Mouse (Mus musculus): ENCODE results near the gene Actn1. TPM values are rescaled to one million over a fixed set of nuclear protein-coding genes. Genes with fewer than 3 reads are reported as not detected.
"Not testable (repeated sequence)": the region's sequence is repeated elsewhere in the genome, so short reads cannot be mapped to it uniquely, and the experiment has no call there.

The Actn1 gene
- 37.5 and 39.4 TPM in 2 replicates for polyA plus RNA-seq (2015; fragmentation: Nextera tagmentation; extraction: Ambion mirVana)

- Histone ChIP-seq H3K4me1 (peaks cover 30% of the 10 kb centered on the region), H3K27ac (peak within 1 kb of the TSS; percentile 99), H3K4me3 (peak within 1 kb of the TSS; percentile 83), H3K9ac (peak within 1 kb of the TSS; percentile 91), H3K27me3 (no peaks in the 10 kb centered on the region), H3K9me3 (no peaks in the 10 kb centered on the region), H3K36me3 (no peaks in the 10 kb centered on the region), H3K4me2 (peak within 1 kb of the TSS; percentile 74)
- under 1% methylated on average over 53 of the region's 55 CpGs for WGBS
- ATAC-seq (ENCODE audit: insufficient number of reproducible peaks, insufficient read depth, low FRiP score, low TSS enrichment, low read depth): peak; percentile 96
These were observed at the start of gene Actn1 for GRCm38 (mm10) chr12:80260056-80260743. Actn1 (minus strand) TSS chr12:80260371.

GRCm38 (mm10) chr12:80307556-80307955 is 47.4 kb upstream of the Actn1 start:
- WGBS: 24% methylated on average over 3 of the region's 3 CpGs
- no peak for ATAC-seq (ENCODE audit: insufficient number of reproducible peaks, insufficient read depth, low FRiP score, low TSS enrichment, low read depth)

GRCm38 (mm10) chr12:80304518-80304917 is 44.3 kb upstream of the Actn1 start:
- Histone ChIP-seq H3K36me3 (no peaks in the 10 kb centered on the region), H3K9me3 (no peaks in the 10 kb centered on the region), H3K27ac (no peak overlapping the region), H3K4me1 (peaks cover 3% of the 10 kb centered on the region; the same call in 1 of the 2 replicates), H3K27me3 (no peaks in the 10 kb centered on the region), H3K9ac (no peak overlapping the region), H3K4me3 (no peak overlapping the region), H3K4me2 (no peak overlapping the region)
- ATAC-seq (ENCODE audit: insufficient number of reproducible peaks, insufficient read depth, low FRiP score, low TSS enrichment, low read depth): no peak
- 92% methylated on average over 3 of the region's 3 CpGs for WGBS

More at GRCm38 (mm10) chr12:80307556-80307955, 47.4 kb upstream of the Actn1 start:
- Histone ChIP-seq H3K4me1 (peaks cover 3% of the 10 kb centered on the region; the same call in 1 of the 2 replicates), H3K27ac (peak overlapping the region; percentile 55), H3K9me3 (no peaks in the 10 kb centered on the region), H3K9ac (no peak overlapping the region), H3K4me3 (no peak overlapping the region), H3K27me3 (no peaks in the 10 kb centered on the region), H3K36me3 (no peaks in the 10 kb centered on the region), H3K4me2 (no peak overlapping the region)

- H3K9ac ChIP-seq: 0 out of 2 replicates have a peak overlapping the region, but pooled peaks have one; percentile 27
- no peaks in the 10 kb centered on the region for H3K27me3 ChIP-seq
- H3K36me3 ChIP-seq: no peaks in the 10 kb centered on the region
- WGBS: 67% methylated on average over 9 of the region's 9 CpGs
- no peak for ATAC-seq (ENCODE audit: insufficient number of reproducible peaks, insufficient read depth, low FRiP score, low TSS enrichment, low read depth)
- H3K4me2 ChIP-seq: no peak overlapping the region
- no peaks in the 10 kb centered on the region for H3K4me1 ChIP-seq
- H3K27ac ChIP-seq: peak overlapping the region; percentile 22; the same call in 1 of the 2 replicates
- H3K4me3 ChIP-seq: no peak overlapping the region
- no peaks in the 10 kb centered on the region for H3K9me3 ChIP-seq
These were observed 40.8 kb upstream of the Actn1 start for GRCm38 (mm10) chr12:80300833-80301456.

- H3K4me3 ChIP-seq: no peak overlapping the region
- H3K4me1 ChIP-seq: peaks cover 4% of the 10 kb centered on the region; the same call in 1 of the 2 replicates
- H3K9ac ChIP-seq: no peak overlapping the region
- H3K27me3 ChIP-seq: no peaks in the 10 kb centered on the region
- ATAC-seq (ENCODE audit: insufficient number of reproducible peaks, insufficient read depth, low FRiP score, low TSS enrichment, low read depth): no peak
- H3K9me3 ChIP-seq: no peaks in the 10 kb centered on the region
- H3K27ac ChIP-seq: no peak overlapping the region
- H3K4me2 ChIP-seq: no peak overlapping the region
- H3K36me3 ChIP-seq: no peaks in the 10 kb centered on the region
- whole genome bisulfite sequencing: 73% methylated on average over 6 of the region's 6 CpGs
These were observed 38.5 kb upstream of the Actn1 start for GRCm38 (mm10) chr12:80298714-80299113.

- Histone ChIP-seq H3K9ac (no peak overlapping the region), H3K27me3 (no peaks in the 10 kb centered on the region), H3K27ac (no peak overlapping the region), H3K4me2 (no peak overlapping the region), H3K4me3 (no peak overlapping the region), H3K4me1 (peaks cover 13% of the 10 kb centered on the region), H3K9me3 (no peaks in the 10 kb centered on the region), H3K36me3 (no peaks in the 10 kb centered on the region)
- ATAC-seq (ENCODE audit: insufficient number of reproducible peaks, insufficient read depth, low FRiP score, low TSS enrichment, low read depth): no peak
- 43% methylated on average over 3 of the region's 3 CpGs for WGBS
These were observed 31.8 kb upstream of the Actn1 start for GRCm38 (mm10) chr12:80291895-80292435.

- WGBS: 87% methylated on average over 8 of the region's 8 CpGs
- H3K27me3 ChIP-seq: no peaks in the 10 kb centered on the region
- H3K4me1 ChIP-seq: peaks cover 13% of the 10 kb centered on the region
- no peak for ATAC-seq (ENCODE audit: insufficient number of reproducible peaks, insufficient read depth, low FRiP score, low TSS enrichment, low read depth)
- H3K9me3 ChIP-seq: no peaks in the 10 kb centered on the region
- H3K4me2 ChIP-seq: no peak overlapping the region
- H3K36me3 ChIP-seq: no peaks in the 10 kb centered on the region
- no peak overlapping the region for H3K27ac ChIP-seq
- H3K9ac ChIP-seq: no peak overlapping the region
- no peak overlapping the region for H3K4me3 ChIP-seq
These were observed 30.8 kb upstream of the Actn1 start for GRCm38 (mm10) chr12:80290964-80291363.

GRCm38 (mm10) chr12:80290483-80290882 is 30.3 kb upstream of the Actn1 start:
- no peak for ATAC-seq (ENCODE audit: insufficient number of reproducible peaks, insufficient read depth, low FRiP score, low TSS enrichment, low read depth)
- Histone ChIP-seq H3K36me3 (no peaks in the 10 kb centered on the region), H3K9ac (no peak overlapping the region), H3K9me3 (no peaks in the 10 kb centered on the region), H3K27ac (no peak overlapping the region), H3K4me1 (peaks cover 13% of the 10 kb centered on the region), H3K4me2 (no peak overlapping the region), H3K27me3 (no peaks in the 10 kb centered on the region), H3K4me3 (no peak overlapping the region)
- WGBS: 92% methylated on average over 4 of the region's 4 CpGs

- peaks cover 11% of the 10 kb centered on the region for H3K4me1 ChIP-seq
- H3K27me3 ChIP-seq: no peaks in the 10 kb centered on the region
- WGBS: 84% methylated on average over 3 of the region's 3 CpGs
- no peak overlapping the region for H3K9ac ChIP-seq
- H3K4me3 ChIP-seq: no peak overlapping the region
- ATAC-seq (ENCODE audit: insufficient number of reproducible peaks, insufficient read depth, low FRiP score, low TSS enrichment, low read depth): no peak
- H3K27ac ChIP-seq: no peak overlapping the region
- no peaks in the 10 kb centered on the region for H3K36me3 ChIP-seq
- no peak overlapping the region for H3K4me2 ChIP-seq
- no peaks in the 10 kb centered on the region for H3K9me3 ChIP-seq
These were observed 29.6 kb upstream of the Actn1 start for GRCm38 (mm10) chr12:80289722-80290121.

GRCm38 (mm10) chr12:80285890-80286289 is 25.7 kb upstream of the Actn1 start:
- H3K36me3 ChIP-seq: no peaks in the 10 kb centered on the region
- 55% methylated on average over 5 of the region's 5 CpGs for WGBS
- H3K4me1 ChIP-seq: peaks cover 2% of the 10 kb centered on the region; the same call in 1 of the 2 replicates
- H3K9ac ChIP-seq: no peak overlapping the region
- H3K4me3 ChIP-seq: no peak overlapping the region
- H3K27ac ChIP-seq: no peak overlapping the region
- no peak for ATAC-seq (ENCODE audit: insufficient number of reproducible peaks, insufficient read depth, low FRiP score, low TSS enrichment, low read depth)
- H3K27me3 ChIP-seq: no peaks in the 10 kb centered on the region
- no peak overlapping the region for H3K4me2 ChIP-seq
- no peaks in the 10 kb centered on the region for H3K9me3 ChIP-seq

- not testable (repeated sequence) for H3K4me3 ChIP-seq; H3K9ac ChIP-seq; H3K4me2 ChIP-seq; H3K36me3 ChIP-seq; H3K27ac ChIP-seq; H3K27me3 ChIP-seq; ATAC-seq (ENCODE audit: insufficient number of reproducible peaks, insufficient read depth, low FRiP score, low TSS enrichment, low read depth); H3K4me1 ChIP-seq; H3K9me3 ChIP-seq
- 71% methylated on average over 2 of the region's 2 CpGs for WGBS
These were observed 24.1 kb upstream of the Actn1 start for GRCm38 (mm10) chr12:80284251-80284650.

- H3K4me1 ChIP-seq: peaks cover 9% of the 10 kb centered on the region; the same call in 1 of the 2 replicates
- no peak overlapping the region for H3K4me2 ChIP-seq
- H3K27ac ChIP-seq: no peak overlapping the region
- no peaks in the 10 kb centered on the region for H3K27me3 ChIP-seq
- H3K4me3 ChIP-seq: no peak overlapping the region
- H3K36me3 ChIP-seq: no peaks in the 10 kb centered on the region
- H3K9ac ChIP-seq: no peak overlapping the region
- H3K9me3 ChIP-seq: no peaks in the 10 kb centered on the region
- 90% methylated on average over 10 of the region's 10 CpGs for WGBS
- ATAC-seq (ENCODE audit: insufficient number of reproducible peaks, insufficient read depth, low FRiP score, low TSS enrichment, low read depth): no peak
These were observed 18.7 kb upstream of the Actn1 start for GRCm38 (mm10) chr12:80278866-80279265.

All from embryonic facial prominence, embryonic 13.5 days (tissue).